Mouse (Mus musculus) liver, embryonic 15.5 days (tissue): Measurements from ENCODE around the gene Htra1. TPM values are rescaled to one million over a fixed set of nuclear protein-coding genes. Genes with fewer than 3 reads are reported as not detected.

ENCODE experiments used
- ATAC-seq: fragments of 200-750 bp; cut with Nextera tagmentation; 2 replicates; pipeline ENCODE4 v1.8.0; 2017; ENCODE audit warnings: moderate number of reproducible peaks, mild to moderate bottlenecking, moderate library complexity; ENCODE audit not compliant: insufficient read depth
- H3K27ac ChIP-seq: fragments of 300-500 bp; sonication (generic); replicated peaks from 2 replicates; pipeline ENCODE4 v1.5.1; 2015; ENCODE audit warnings: mild to moderate bottlenecking, inconsistent platforms
- H3K27me3 ChIP-seq: fragments of 300-500 bp; sonication (generic); 2 replicates; pipeline ENCODE4 v1.6.1; 2015; ENCODE audit warnings: mild to moderate bottlenecking, inconsistent platforms
- H3K36me3 ChIP-seq: fragments of 300-500 bp; sonication (generic); replicated peaks from 2 replicates; pipeline ENCODE4 v1.6.1; 2015; ENCODE audit warnings: moderate library complexity, mild to moderate bottlenecking, inconsistent platforms
- H3K4me1 ChIP-seq: fragments of 300-500 bp; sonication (generic); replicated peaks from 2 replicates; pipeline ENCODE4 v1.6.1; 2015; ENCODE audit warnings: inconsistent platforms
- H3K4me2 ChIP-seq: fragments of 300-500 bp; sonication (generic); 2 replicates; pipeline ENCODE4 v1.6.1; 2015; ENCODE audit warnings: moderate library complexity, mild to moderate bottlenecking, inconsistent platforms
- H3K4me3 ChIP-seq: fragments of 300-500 bp; sonication (generic); replicated peaks from 2 replicates; pipeline ENCODE4 v1.5.1; 2015; ENCODE audit warnings: mild to moderate bottlenecking, inconsistent platforms
- H3K9ac ChIP-seq: fragments of 300-500 bp; sonication (generic); 2 replicates; pipeline ENCODE4 v1.6.1; 2015; ENCODE audit warnings: moderate library complexity, mild to moderate bottlenecking, inconsistent platforms
- H3K9me3 ChIP-seq: fragments of 300-500 bp; sonication (generic); replicated peaks from 2 replicates; pipeline ENCODE4 v1.6.1; 2016; ENCODE audit warnings: inconsistent platforms
- WGBS: fragments of 180-500 bp; shearing (Covaris S2); methylation state at CpG from one replicate; pipeline ENCODE4 v1.1.7; 2015; ENCODE audit warnings: mixed read lengths; ENCODE audit not compliant: insufficient replicate concordance; 5-methylcytosine and 5-hydroxymethylcytosine counted together
- polyA plus RNA-seq: library from polyadenylated mRNA; unstranded; fragments of >200 nt; fragmentation: Nextera tagmentation; extraction: Ambion mirVana; gene quantifications from 2 replicates; pipeline ENCODE4 v1.2.1, GENCODE M21; 2015

Gene Htra1
- polyA plus RNA-seq, 1 experiment from 2014 or later: 1.0 TPM

- Histone ChIP-seq H3K36me3 (no peaks in the 10 kb centered on the region), H3K4me1 (no peaks in the 10 kb centered on the region), H3K27ac (no peak overlapping the region), H3K4me2 (peak overlapping the region; percentile 56), H3K9ac (no peak overlapping the region), H3K9me3 (no peaks in the 10 kb centered on the region), H3K4me3 (peak overlapping the region; percentile 42), H3K27me3 (peaks cover 80% of the 10 kb centered on the region)
- ATAC-seq: no peak
- 2% methylated on average over 49 of the region's 49 CpGs for whole genome bisulfite sequencing
Measured at GRCm38 (mm10) chr7:130936472-130936951, 601 bp downstream of the Htra1 start.

GRCm38 (mm10) chr7:130937266-130937841, 1.4 kb downstream of the Htra1 start:
- H3K9ac ChIP-seq: no peak overlapping the region
- H3K4me3 ChIP-seq: no peak overlapping the region
- ATAC-seq: no peak
- H3K36me3 ChIP-seq: no peaks in the 10 kb centered on the region
- H3K4me2 ChIP-seq: no peak overlapping the region
- peaks cover 80% of the 10 kb centered on the region for H3K27me3 ChIP-seq
- H3K9me3 ChIP-seq: no peaks in the 10 kb centered on the region
- 18% methylated on average over 12 of the region's 12 CpGs for WGBS
- H3K27ac ChIP-seq: no peak overlapping the region
- H3K4me1 ChIP-seq: no peaks in the 10 kb centered on the region

- Histone ChIP-seq H3K4me3 (no peak overlapping the region), H3K4me2 (no peak overlapping the region), H3K4me1 (no peaks in the 10 kb centered on the region), H3K9ac (no peak overlapping the region), H3K27ac (no peak overlapping the region), H3K9me3 (no peaks in the 10 kb centered on the region), H3K27me3 (peaks cover 77% of the 10 kb centered on the region), H3K36me3 (no peaks in the 10 kb centered on the region)
- no peak for ATAC-seq
- WGBS: 36% methylated on average over 4 of the region's 4 CpGs
Measured at GRCm38 (mm10) chr7:130938005-130938404, 2.1 kb downstream of the Htra1 start.

GRCm38 (mm10) chr7:130938896-130939295, 3.0 kb downstream of the Htra1 start:
- H3K36me3 ChIP-seq: no peaks in the 10 kb centered on the region
- no peak overlapping the region for H3K4me3 ChIP-seq
- no peaks in the 10 kb centered on the region for H3K4me1 ChIP-seq
- H3K4me2 ChIP-seq: no peak overlapping the region
- 72% methylated on average over 8 of the region's 8 CpGs for WGBS
- no peaks in the 10 kb centered on the region for H3K9me3 ChIP-seq
- no peak overlapping the region for H3K27ac ChIP-seq
- ATAC-seq: no peak
- no peak overlapping the region for H3K9ac ChIP-seq
- peaks cover 68% of the 10 kb centered on the region for H3K27me3 ChIP-seq

GRCm38 (mm10) chr7:130940733-130941132, 4.8 kb downstream of the Htra1 start:
- WGBS: 75% methylated on average over 8 of the region's 8 CpGs
- H3K9me3 ChIP-seq: no peaks in the 10 kb centered on the region
- H3K9ac ChIP-seq: no peak overlapping the region
- ATAC-seq: no peak
- H3K4me3 ChIP-seq: no peak overlapping the region
- H3K4me1 ChIP-seq: no peaks in the 10 kb centered on the region
- no peaks in the 10 kb centered on the region for H3K36me3 ChIP-seq
- H3K27ac ChIP-seq: no peak overlapping the region
- H3K27me3 ChIP-seq: peaks cover 49% of the 10 kb centered on the region
- no peak overlapping the region for H3K4me2 ChIP-seq

GRCm38 (mm10) chr7:130943280-130943895, 7.5 kb downstream of the Htra1 start:
- H3K36me3 ChIP-seq: no peaks in the 10 kb centered on the region
- H3K4me3 ChIP-seq: no peak overlapping the region
- H3K27ac ChIP-seq: no peak overlapping the region
- H3K9me3 ChIP-seq: no peaks in the 10 kb centered on the region
- H3K27me3 ChIP-seq: peaks cover 23% of the 10 kb centered on the region; the same call in 1 of the 2 replicates
- 52% methylated on average over 9 of the region's 9 CpGs for WGBS
- no peak overlapping the region for H3K9ac ChIP-seq
- H3K4me2 ChIP-seq: no peak overlapping the region
- H3K4me1 ChIP-seq: no peaks in the 10 kb centered on the region
- ATAC-seq: no peak

GRCm38 (mm10) chr7:130944766-130945475, 9.0 kb downstream of the Htra1 start:
- WGBS: 65% methylated on average over 11 of the region's 11 CpGs
- no peak for ATAC-seq
- H3K4me1 ChIP-seq: no peaks in the 10 kb centered on the region
- H3K27ac ChIP-seq: no peak overlapping the region
- H3K9me3 ChIP-seq: no peaks in the 10 kb centered on the region
- no peak overlapping the region for H3K4me3 ChIP-seq
- H3K36me3 ChIP-seq: no peaks in the 10 kb centered on the region
- H3K4me2 ChIP-seq: no peak overlapping the region
- H3K9ac ChIP-seq: no peak overlapping the region
- peaks cover 14% of the 10 kb centered on the region; the same call in 1 of the 2 replicates for H3K27me3 ChIP-seq

GRCm38 (mm10) chr7:130945730-130946129, 9.8 kb downstream of the Htra1 start:
- Histone ChIP-seq H3K4me1 (no peaks in the 10 kb centered on the region), H3K27ac (no peak overlapping the region), H3K9ac (no peak overlapping the region), H3K36me3 (no peaks in the 10 kb centered on the region), H3K4me3 (no peak overlapping the region), H3K4me2 (no peak overlapping the region), H3K27me3 (peaks cover 7% of the 10 kb centered on the region; the same call in 1 of the 2 replicates), H3K9me3 (no peaks in the 10 kb centered on the region)
- WGBS: 64% methylated on average over 3 of the region's 3 CpGs
- ATAC-seq: no peak

GRCm38 (mm10) chr7:130946303-130946702, 10.4 kb downstream of the Htra1 start:
- 67% methylated on average over 12 of the region's 12 CpGs for WGBS
- no peak overlapping the region for H3K27ac ChIP-seq
- H3K4me1 ChIP-seq: no peaks in the 10 kb centered on the region
- ATAC-seq: no peak
- no peaks in the 10 kb centered on the region for H3K9me3 ChIP-seq
- H3K4me2 ChIP-seq: no peak overlapping the region
- H3K9ac ChIP-seq: no peak overlapping the region
- no peaks in the 10 kb centered on the region for H3K36me3 ChIP-seq
- no peak overlapping the region for H3K4me3 ChIP-seq
- H3K27me3 ChIP-seq: 0 out of 2 replicates have a peak, but pooled peaks cover under 1% of the 10 kb centered on the region

- Histone ChIP-seq H3K36me3 (no peaks in the 10 kb centered on the region), H3K27ac (no peak overlapping the region), H3K27me3 (no peaks in the 10 kb centered on the region), H3K4me1 (no peaks in the 10 kb centered on the region), H3K4me2 (no peak overlapping the region), H3K9ac (no peak overlapping the region), H3K4me3 (no peak overlapping the region), H3K9me3 (no peaks in the 10 kb centered on the region)
- ATAC-seq: no peak
- WGBS: 8% methylated on average over 5 of the region's 5 CpGs
Measured at GRCm38 (mm10) chr7:130948563-130949208, 12.8 kb downstream of the Htra1 start.

- no peaks in the 10 kb centered on the region for H3K4me1 ChIP-seq
- no peak overlapping the region for H3K4me3 ChIP-seq
- no peaks in the 10 kb centered on the region for H3K27me3 ChIP-seq
- H3K36me3 ChIP-seq: no peaks in the 10 kb centered on the region
- no peak overlapping the region for H3K4me2 ChIP-seq
- no peaks in the 10 kb centered on the region for H3K9me3 ChIP-seq
- no peak overlapping the region for H3K27ac ChIP-seq
- ATAC-seq: no peak
- no peak overlapping the region for H3K9ac ChIP-seq
- WGBS: 15% methylated on average over 8 of the region's 8 CpGs
Measured at GRCm38 (mm10) chr7:130949331-130949751, 13.4 kb downstream of the Htra1 start.
